Mouse (Mus musculus) spleen, adult 2 months (tissue): ENCODE data around the gene Rin3.

Experiments
- CTCF ChIP-seq: fragments of 200-500 bp; IDR thresholded peaks from 2 replicates; pipeline ENCODE4 v1.5.1; 2011; ENCODE audit warnings: mild to moderate bottlenecking, inconsistent platforms; ENCODE audit not compliant: insufficient read depth, insufficient read length, insufficient replicate concordance; ENCODE audit errors: extremely low read depth
- POLR2A ChIP-seq: fragments of 200-500 bp; IDR thresholded peaks from 2 replicates; pipeline ENCODE4 v1.6.1; 2011; ENCODE audit warnings: low read depth, low read length, inconsistent platforms

DNA sequence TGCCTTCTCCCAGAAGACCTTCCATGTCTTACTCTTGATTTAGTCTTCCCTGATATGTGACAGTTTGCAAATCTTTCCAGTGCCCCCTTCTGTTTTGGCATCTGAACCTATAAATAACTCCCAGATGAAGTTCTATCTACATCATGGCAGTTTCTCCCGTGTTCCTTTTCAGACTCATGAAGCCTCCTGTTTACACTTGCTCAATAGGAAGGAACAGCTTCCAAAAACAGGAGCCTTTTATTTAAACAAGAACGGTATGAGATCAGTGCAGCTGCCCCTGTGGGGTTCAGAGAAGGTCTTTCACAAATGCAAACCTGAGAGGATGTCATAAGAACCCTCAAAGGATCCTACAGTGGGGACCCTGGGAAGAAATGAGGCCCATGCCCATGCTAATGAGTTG, 59.3 kb downstream of the Rin3 start:
- no peak for TF ChIP-seq POLR2A
- no peak for TF ChIP-seq CTCF
